Comparison of ENCODE assay signal across 8 mouse cellular contexts in the genomic region with DNA sequence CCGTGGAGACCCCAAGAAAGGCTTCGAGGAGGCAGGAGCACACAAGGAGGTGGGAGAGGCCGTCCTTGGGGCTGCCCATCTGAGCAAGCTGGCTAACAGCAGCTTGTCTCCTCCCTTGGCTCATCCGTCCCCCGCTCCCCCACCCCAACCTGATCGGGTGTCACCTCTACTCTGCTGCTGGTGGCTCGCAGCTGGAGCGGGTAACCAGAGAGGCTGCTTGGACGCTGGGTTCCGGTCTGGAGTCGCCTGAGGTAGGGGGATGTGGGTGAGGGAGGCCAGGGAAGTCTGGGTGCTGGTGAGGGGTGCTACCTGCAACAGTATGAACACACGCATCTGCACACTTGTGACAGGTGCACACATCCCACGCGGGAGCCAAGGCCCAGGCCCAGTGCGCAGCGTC. TPM values are rescaled to one million over a fixed set of nuclear protein-coding genes. Genes with fewer than 3 reads are reported as not detected.
DNase-seq lines count a peak whose midpoint lies in the region; ATAC-seq and TF ChIP-seq lines count a peak whose summit lies in the region.

A gene (plus strand): TSS at position 151 of the 400 bp plus-strand sequence.

- TF ChIP-seq POLR2A in testis, adult 2 months (IDR thresholded peaks at IDR 0.05; ENCODE audit: control insufficient read depth, low read depth, low read length): no peak

- peaks cover 23% of the 10 kb centered on the region for H3K4me1 ChIP-seq in testis, adult 2 months (ENCODE audit: control insufficient read depth, insufficient read depth, low read length)
- H3K4me1 ChIP-seq in hindbrain, embryonic 12.5 days: peaks cover 22% of the 10 kb centered on the region
- peaks cover 10 to 19% of the 10 kb centered on the region in 2 experiments for H3K4me1 ChIP-seq in liver, embryonic 14.5 days (replicated peaks; ENCODE audit: control insufficient read depth in 2 of 2, insufficient read depth in 2 of 2, low read length in 1 of 2)

- TF ChIP-seq EP300 in liver, embryonic 14.5 days (IDR thresholded peaks at IDR 0.05; ENCODE audit: low read depth): no peak

- H3K27me3 ChIP-seq in testis, adult 2 months (ENCODE audit: control insufficient read depth, insufficient read depth, low read length): no peaks in the 10 kb centered on the region
- H3K27me3 ChIP-seq in hindbrain, embryonic 12.5 days: peaks cover 6% of the 10 kb centered on the region; the same call in 1 of the 2 replicates
- H3K27me3 ChIP-seq in liver, embryonic 14.5 days (ENCODE audit: control insufficient read depth, insufficient read depth, low read length): no peaks in the 10 kb centered on the region

- peak within 1 kb of the TSS; percentile 86 for H3K4me3 ChIP-seq in testis, adult 2 months (ENCODE audit: control insufficient read depth, low read depth, low read length)
- H3K4me3 ChIP-seq in hindbrain, embryonic 12.5 days: peak within 1 kb of the TSS; percentile 69
- H3K4me3 ChIP-seq in liver, embryonic 14.5 days (ENCODE audit: insufficient read depth in 1 of 2, low read depth in 2 of 2, low read length in 2 of 2): peak within 1 kb of the TSS; percentile 70 to 90

- DNase-seq in gastrocnemius, adult 18-20 months (ENCODE audit: low spot score): no peak
- DNase-seq in gastrocnemius, postnatal 14 days: no peak
- DNase-seq in testis, postnatal 14 days (ENCODE audit: low spot score): no peak
- no peak for DNase-seq in liver, embryonic 14.5 days (ENCODE audit: low read depth in 3 of 3, low spot score in 3 of 3)
- no peak for DNase-seq in kidney, postnatal 14 days

- H3K36me3 ChIP-seq in testis, adult 2 months (ENCODE audit: control insufficient read depth, insufficient read depth, low read length): no peaks in the 10 kb centered on the region
- peaks cover 27% of the 10 kb centered on the region for H3K36me3 ChIP-seq in hindbrain, embryonic 12.5 days
- H3K36me3 ChIP-seq in liver, embryonic 14.5 days (replicated peaks; ENCODE audit: control insufficient read depth, insufficient read depth, low read depth): no peaks in the 10 kb centered on the region

- H3K4me2 ChIP-seq in hindbrain, embryonic 12.5 days (replicated peaks): peak within 1 kb of the TSS; percentile 76
- peak within 1 kb of the TSS; percentile 93 for H3K4me2 ChIP-seq in liver, embryonic 14.5 days (ENCODE audit: low read depth)

- intact Hi-C loops in gastrocnemius, postnatal 14 days (cut with DNase I; ENCODE audit: low total_unique reads): loop anchor here (10.0 kb wide), 1 partner anchor 546 kb away; no protein-coding TSS in a partner anchor

- no peaks in the 10 kb centered on the region for H3K9me3 ChIP-seq in hindbrain, embryonic 12.5 days (replicated peaks)
- H3K9me3 ChIP-seq in liver, embryonic 14.5 days (ENCODE audit: control insufficient read depth, low read length): no peaks in the 10 kb centered on the region

- no peak for TF ChIP-seq CTCF in testis, adult 2 months (IDR thresholded peaks at IDR 0.05; ENCODE audit: control insufficient read depth, insufficient read depth, insufficient replicate concordance, low read depth, low read length)
- TF ChIP-seq CTCF in liver, embryonic 14.5 days (IDR thresholded peaks at IDR 0.05; ENCODE audit: low read depth): no peak

- peak; percentile 9; the same call in 1 of the 2 replicates for ATAC-seq in hindbrain, embryonic 12.5 days (ENCODE audit: low FRiP score)
- no peak for ATAC-seq in liver, embryonic 14.5 days (ENCODE audit: insufficient read depth)
- ATAC-seq in inflammation-experienced regulatory T-cells, adult 6 months: no peak

- 81% methylated on average over 16 of the region's 16 CpGs for WGBS in hindbrain, embryonic 12.5 days
- WGBS in liver, embryonic 14.5 days (ENCODE audit: insufficient replicate concordance): 82% methylated on average over 16 of the region's 16 CpGs

- H3K9ac ChIP-seq in hindbrain, embryonic 12.5 days: peak within 1 kb of the TSS; percentile 86
- H3K9ac ChIP-seq in liver, embryonic 14.5 days (replicated peaks): peak within 1 kb of the TSS; percentile 89

- peak within 1 kb of the TSS; percentile 68 for H3K27ac ChIP-seq in testis, adult 2 months (ENCODE audit: control insufficient read depth, insufficient read depth, low read depth, low read length)
- H3K27ac ChIP-seq in hindbrain, embryonic 12.5 days: peak within 1 kb of the TSS; percentile 92
- H3K27ac ChIP-seq in liver, embryonic 14.5 days: peak within 1 kb of the TSS; percentile 88

RNA-seq across cellular contexts. Expression of the gene that starts here (rescaled TPM):
- 10 to 100 TPM; 10.2 to 10.6 TPM for total RNA-seq in gastrocnemius, adult 18-20 months (2021)
- 10 to 100 TPM in 1 of 2 experiments, 1 to 10 TPM in 1; 6.8 to 10.9 TPM for total RNA-seq in gastrocnemius, postnatal 14 days (2021)
- polyA plus RNA-seq in testis, adult 2 months (2012; rRNA removed): 17.3 and 20.4 TPM in 2 replicates
- 8.6 and 10.5 TPM in 2 replicates for polyA plus RNA-seq in hindbrain, embryonic 12.5 days (2016; fragmentation: Nextera tagmentation; extraction: Ambion mirVana)
- 5.6 and 6.1 TPM in 2 replicates for polyA plus RNA-seq in liver, embryonic 14.5 days (2012; rRNA removed)
- 0.75 and 1.5 TPM in 2 replicates for polyA plus RNA-seq in liver, embryonic 14.5 days (2014; fragmentation: Nextera tagmentation; extraction: Ambion mirVana)
- polyA plus RNA-seq in inflammation-experienced regulatory T-cells, adult 6 months (2017; shearing (Covaris generic)): 1 to 10 TPM in 1 of 3 experiments, under 1 TPM in 2; 0.72 to 1.3 (median 0.90) TPM
